Mouse (Mus musculus): ENCODE results near the gene L3mbtl1.
A peak's percentile ranks its signal among the peaks of the same experiment; 100 is the strongest.

The L3mbtl1 gene

GRCm38 (mm10) chr2:162993881-162994616, 50.8 kb downstream of the L3mbtl1 start:
- DNase-seq (ENCODE audit: low read depth, low spot score), result no peak

- peak; percentile 86 for DNase-seq (ENCODE audit: low read depth, low spot score)
Measured at GRCm38 (mm10) chr2:162998528-162999230, 55.4 kb downstream of the L3mbtl1 start.

GRCm38 (mm10) chr2:162999744-163000143, 56.5 kb downstream of the L3mbtl1 start:
- DNase-seq (ENCODE audit: low read depth, low spot score), result peak; percentile 89

GRCm38 (mm10) chr2:163001071-163001470, 57.8 kb downstream of the L3mbtl1 start:
- no peak for DNase-seq (ENCODE audit: low read depth, low spot score)

GRCm38 (mm10) chr2:163007299-163007698, 64.0 kb downstream of the L3mbtl1 start:
- no peak for DNase-seq (ENCODE audit: low read depth, low spot score)

GRCm38 (mm10) chr2:163016916-163017743, 73.9 kb downstream of the L3mbtl1 start, which contains the start of gene Ift52:
Gene Ift52 (plus strand): TSS chr2:163017354.
- DNase-seq (ENCODE audit: low read depth, low spot score), result peak; percentile 94

Measured in ZHBTc4 (cell line).